Mouse (Mus musculus): ENCODE results near the gene Gm20388. TPM values are rescaled to one million over a fixed set of nuclear protein-coding genes. Genes with fewer than 3 reads are reported as not detected.

Gm20388 gene
- polyA plus RNA-seq, 1 experiment from 2014 or later: 5.5 TPM

DNA sequence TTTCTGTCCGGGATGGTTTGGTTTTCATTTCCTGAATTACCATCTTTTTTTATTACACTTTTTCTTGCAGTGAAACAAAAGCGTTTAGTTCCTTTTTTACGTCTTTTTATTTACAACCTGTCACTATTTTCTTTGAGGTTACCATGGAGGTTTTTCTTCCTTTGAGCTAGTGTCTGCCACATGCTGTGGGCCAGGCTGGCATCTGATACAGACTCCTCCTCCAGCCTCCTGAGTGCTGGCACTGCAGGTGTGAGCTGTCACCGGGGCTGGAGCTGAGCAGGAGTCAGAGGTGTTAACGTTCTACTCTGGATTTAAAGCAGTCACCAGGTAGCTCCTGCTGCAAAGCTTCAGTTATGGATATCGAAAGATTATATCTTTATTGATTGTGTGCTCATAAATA lies 2962.5 kb downstream of the Gm20388 start:
- Histone ChIP-seq H3K36me3 (no peaks in the 10 kb centered on the region), H3K9me3 (no peaks in the 10 kb centered on the region), H3K9ac (no peak overlapping the region), H3K27ac (no peak overlapping the region), H3K4me3 (no peak overlapping the region), H3K4me1 (peaks cover 6% of the 10 kb centered on the region; the same call in 1 of the 2 replicates), H3K27me3 (no peaks in the 10 kb centered on the region), H3K4me2 (no peak overlapping the region)
- no peak for ATAC-seq (ENCODE audit: borderline replicate concordance, extremely low read depth, low FRiP score, low TSS enrichment)
- 41% methylated on average over 6 of the region's 6 CpGs for WGBS

DNA sequence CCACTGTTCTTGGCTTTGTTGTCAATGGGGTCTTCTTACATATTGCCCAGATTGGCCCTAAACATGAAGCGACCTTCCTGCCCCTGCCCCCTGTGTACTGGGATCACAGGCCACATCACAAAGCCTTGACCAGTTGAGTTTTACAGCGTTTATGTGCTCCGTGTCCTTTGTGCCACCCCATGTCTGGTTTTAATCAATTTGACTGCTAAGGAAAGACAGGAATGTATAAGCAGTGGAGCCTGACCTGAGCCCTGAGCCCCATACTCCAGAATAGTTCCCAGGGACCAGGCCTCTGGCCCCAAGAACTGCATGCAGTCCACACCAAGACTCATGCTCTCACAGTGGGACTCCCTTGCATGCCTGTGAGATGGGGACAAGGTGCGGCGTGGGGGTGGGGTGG lies 2964.5 kb downstream of the Gm20388 start:
- H3K4me2 ChIP-seq: no peak overlapping the region
- no peaks in the 10 kb centered on the region for H3K9me3 ChIP-seq
- H3K27me3 ChIP-seq: no peaks in the 10 kb centered on the region
- no peak overlapping the region for H3K27ac ChIP-seq
- H3K4me1 ChIP-seq: peaks cover 5% of the 10 kb centered on the region; the same call in 1 of the 2 replicates
- WGBS: 62% methylated on average over 5 of the region's 5 CpGs
- H3K36me3 ChIP-seq: no peaks in the 10 kb centered on the region
- no peak for ATAC-seq (ENCODE audit: borderline replicate concordance, extremely low read depth, low FRiP score, low TSS enrichment)
- no peak overlapping the region for H3K4me3 ChIP-seq
- H3K9ac ChIP-seq: no peak overlapping the region

DNA sequence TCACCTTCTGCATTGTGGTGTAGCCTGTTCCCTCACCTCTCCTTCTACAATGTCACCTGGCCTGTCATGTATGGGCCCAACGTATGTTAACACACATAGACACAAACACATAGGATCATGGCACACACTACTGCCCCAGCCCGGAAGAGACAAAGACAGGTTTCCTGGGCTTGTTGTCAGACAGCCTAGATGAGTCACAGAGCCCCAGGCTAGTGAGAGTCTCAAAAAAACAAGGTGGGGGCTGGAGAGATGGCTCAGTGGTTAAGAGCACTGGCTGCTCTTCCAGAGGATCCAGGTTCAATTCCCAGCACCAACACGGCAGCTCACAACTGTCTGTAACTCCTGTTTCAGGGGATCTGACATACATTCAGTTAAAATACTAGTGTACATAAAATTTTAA lies 2967.6 kb downstream of the Gm20388 start:
- 84% methylated on average over 3 of the region's 3 CpGs for WGBS
- Histone ChIP-seq H3K27ac (no peak overlapping the region), H3K4me2 (no peak overlapping the region), H3K27me3 (no peaks in the 10 kb centered on the region), H3K9me3 (no peaks in the 10 kb centered on the region), H3K4me1 (no peaks in the 10 kb centered on the region), H3K36me3 (peaks cover 11% of the 10 kb centered on the region; the same call in 1 of the 2 replicates), H3K9ac (no peak overlapping the region), H3K4me3 (no peak overlapping the region)
- no peak for ATAC-seq (ENCODE audit: borderline replicate concordance, extremely low read depth, low FRiP score, low TSS enrichment)

DNA sequence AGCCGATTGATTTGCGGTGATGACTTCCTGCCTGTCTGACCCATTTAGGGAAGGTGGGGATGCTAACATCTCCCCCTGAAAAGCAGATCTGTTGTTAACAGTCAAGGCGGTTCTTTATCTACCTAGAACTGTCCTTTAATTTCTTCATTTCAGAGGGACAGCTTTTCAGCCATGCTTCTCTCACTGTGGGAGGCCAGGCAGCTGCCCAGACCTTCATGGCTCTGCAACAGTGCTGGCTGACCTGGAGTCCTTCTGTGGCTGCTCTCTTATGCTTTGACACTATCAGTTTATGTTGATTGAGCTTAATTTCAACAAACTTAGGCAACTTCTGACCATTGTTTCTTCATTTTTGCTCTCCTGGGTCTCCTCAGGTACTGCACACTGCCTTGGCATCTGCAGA lies 2969.7 kb downstream of the Gm20388 start:
- Histone ChIP-seq H3K9ac (no peak overlapping the region), H3K9me3 (no peaks in the 10 kb centered on the region), H3K27ac (no peak overlapping the region), H3K4me1 (no peaks in the 10 kb centered on the region), H3K4me2 (no peak overlapping the region), H3K27me3 (no peaks in the 10 kb centered on the region), H3K36me3 (peaks cover 30% of the 10 kb centered on the region), H3K4me3 (no peak overlapping the region)
- WGBS: 28% methylated on average over 3 of the region's 3 CpGs
- ATAC-seq (ENCODE audit: borderline replicate concordance, extremely low read depth, low FRiP score, low TSS enrichment): no peak

DNA sequence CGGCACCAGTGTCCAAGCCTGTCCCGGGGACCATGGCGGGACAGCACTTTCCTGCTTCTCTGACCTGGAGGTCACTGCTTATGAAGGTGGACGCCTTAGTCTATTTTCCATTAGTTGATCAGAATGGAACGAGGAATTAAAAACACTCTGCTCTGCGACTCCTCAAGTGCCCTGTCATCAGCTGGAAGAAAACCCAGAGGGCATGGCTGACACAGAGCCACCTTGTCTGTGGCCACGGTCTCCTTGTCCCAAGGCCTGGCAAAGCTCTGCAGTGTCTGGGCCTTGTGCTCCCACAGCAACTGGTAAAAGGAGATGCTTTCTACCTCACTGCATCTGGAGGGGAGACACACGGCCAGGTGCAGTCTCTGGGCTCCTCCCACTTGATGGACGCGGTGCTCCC lies 2973.0 kb downstream of the Gm20388 start:
- H3K27me3 ChIP-seq: no peaks in the 10 kb centered on the region
- no peak overlapping the region for H3K4me3 ChIP-seq
- H3K4me1 ChIP-seq: no peaks in the 10 kb centered on the region
- H3K36me3 ChIP-seq: peaks cover 64% of the 10 kb centered on the region
- H3K9ac ChIP-seq: no peak overlapping the region
- 82% methylated on average over 10 of the region's 10 CpGs for WGBS
- no peak for ATAC-seq (ENCODE audit: borderline replicate concordance, extremely low read depth, low FRiP score, low TSS enrichment)
- H3K4me2 ChIP-seq: no peak overlapping the region
- H3K9me3 ChIP-seq: no peaks in the 10 kb centered on the region
- no peak overlapping the region for H3K27ac ChIP-seq

DNA sequence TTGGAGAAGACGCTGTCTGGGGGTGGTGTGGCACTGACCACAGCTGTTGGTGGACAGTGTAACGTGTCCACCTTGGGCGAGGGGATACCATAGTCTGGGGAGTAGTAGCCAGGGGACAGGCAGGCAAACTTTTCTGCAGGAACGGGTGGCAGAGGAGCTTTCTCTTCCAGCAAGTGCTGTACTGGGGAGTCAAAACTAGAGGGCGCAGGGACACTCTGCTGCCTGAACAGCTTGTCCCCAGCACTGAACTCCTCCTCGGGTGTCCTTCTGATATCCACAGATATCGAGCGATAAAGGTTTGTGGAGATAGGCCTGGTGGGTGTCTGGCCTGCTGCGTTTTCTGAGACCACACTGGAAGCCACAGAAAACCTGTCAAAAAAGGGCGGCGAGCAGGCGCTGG lies 2980.8 kb downstream of the Gm20388 start:
- H3K4me2 ChIP-seq: no peak overlapping the region
- peaks cover 96% of the 10 kb centered on the region for H3K36me3 ChIP-seq
- no peak overlapping the region for H3K9ac ChIP-seq
- no peak overlapping the region for H3K27ac ChIP-seq
- no peak for ATAC-seq (ENCODE audit: borderline replicate concordance, extremely low read depth, low FRiP score, low TSS enrichment)
- H3K27me3 ChIP-seq: no peaks in the 10 kb centered on the region
- H3K4me3 ChIP-seq: no peak overlapping the region
- no peaks in the 10 kb centered on the region for H3K4me1 ChIP-seq
- no peaks in the 10 kb centered on the region for H3K9me3 ChIP-seq
- 81% methylated on average over 12 of the region's 12 CpGs for WGBS

DNA sequence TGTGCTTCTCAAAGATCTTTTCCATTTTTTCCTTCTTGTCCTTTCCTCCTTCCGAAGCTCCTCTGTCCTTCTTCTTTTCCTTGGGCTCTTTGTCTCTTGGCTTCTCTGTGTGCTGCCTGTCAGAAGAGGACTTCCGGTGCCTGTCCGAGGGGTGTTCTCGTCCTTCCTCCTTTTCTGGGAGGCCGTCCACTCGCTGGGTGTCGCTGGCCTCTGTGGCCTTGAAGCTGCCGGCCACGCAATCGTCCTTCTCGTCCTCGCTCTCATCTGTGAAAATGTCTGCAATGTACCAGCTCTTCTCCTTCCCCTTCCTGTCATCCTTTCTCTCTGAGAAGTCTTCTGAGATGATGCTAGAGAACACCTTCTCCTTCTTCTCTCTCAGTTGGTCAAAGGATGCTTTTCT lies 2982.8 kb downstream of the Gm20388 start:
- Histone ChIP-seq H3K27ac (no peak overlapping the region), H3K36me3 (peaks cover 96% of the 10 kb centered on the region), H3K9ac (no peak overlapping the region), H3K9me3 (no peaks in the 10 kb centered on the region), H3K27me3 (no peaks in the 10 kb centered on the region), H3K4me1 (no peaks in the 10 kb centered on the region), H3K4me3 (no peak overlapping the region), H3K4me2 (no peak overlapping the region)
- ATAC-seq (ENCODE audit: borderline replicate concordance, extremely low read depth, low FRiP score, low TSS enrichment): no peak
- WGBS: 78% methylated on average over 12 of the region's 12 CpGs

DNA sequence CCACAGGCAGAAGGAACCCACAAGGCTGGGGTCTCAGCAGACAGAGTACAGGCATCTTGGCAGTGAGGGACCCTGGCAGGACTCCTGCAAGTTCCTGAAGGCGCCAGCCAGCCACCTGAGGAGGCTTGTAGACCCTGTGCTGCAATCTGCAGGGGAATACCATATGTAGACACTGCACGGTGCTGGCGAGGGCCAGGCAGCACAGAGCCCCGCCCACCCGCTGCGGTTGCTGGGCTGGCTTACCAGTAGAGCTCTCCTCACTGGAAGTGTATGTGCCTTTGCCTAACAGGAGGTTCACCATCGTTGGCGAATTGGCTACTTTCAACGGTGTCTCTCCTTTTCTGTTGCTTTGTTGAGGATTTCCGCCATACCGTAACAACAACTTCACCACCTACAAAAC lies 2985.7 kb downstream of the Gm20388 start:
- Histone ChIP-seq H3K4me1 (no peaks in the 10 kb centered on the region), H3K27me3 (no peaks in the 10 kb centered on the region), H3K36me3 (peaks cover 83% of the 10 kb centered on the region), H3K4me3 (no peak overlapping the region), H3K27ac (no peak overlapping the region), H3K9me3 (no peaks in the 10 kb centered on the region), H3K9ac (no peak overlapping the region), H3K4me2 (no peak overlapping the region)
- ATAC-seq (ENCODE audit: borderline replicate concordance, extremely low read depth, low FRiP score, low TSS enrichment): no peak
- WGBS: 93% methylated on average over 11 of the region's 11 CpGs

DNA sequence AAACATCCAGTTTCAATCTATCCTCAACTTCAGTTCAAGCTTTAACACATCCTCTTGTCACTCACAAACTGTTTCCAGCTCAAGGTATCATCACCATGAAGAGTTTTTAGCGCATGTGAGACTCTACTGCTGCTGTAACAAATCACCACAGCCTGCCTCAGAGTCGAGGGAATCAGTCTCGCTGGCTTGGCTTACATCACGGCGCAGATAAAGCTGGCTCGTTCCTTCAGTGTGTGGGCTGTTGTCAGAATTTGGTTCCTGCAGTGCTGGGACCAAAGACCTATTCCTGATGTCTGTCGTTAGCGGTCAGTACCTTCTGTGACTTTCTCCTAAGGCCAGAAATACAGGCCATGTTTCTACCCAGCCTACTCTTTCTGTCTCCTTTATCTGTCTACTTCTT lies 2986.6 kb downstream of the Gm20388 start:
- no peak overlapping the region for H3K27ac ChIP-seq
- H3K27me3 ChIP-seq: no peaks in the 10 kb centered on the region
- no peak overlapping the region for H3K9ac ChIP-seq
- H3K36me3 ChIP-seq: peaks cover 74% of the 10 kb centered on the region
- H3K4me3 ChIP-seq: no peak overlapping the region
- WGBS: 92% methylated on average over 8 of the region's 8 CpGs
- no peak for ATAC-seq (ENCODE audit: borderline replicate concordance, extremely low read depth, low FRiP score, low TSS enrichment)
- H3K4me1 ChIP-seq: no peaks in the 10 kb centered on the region
- no peak overlapping the region for H3K4me2 ChIP-seq
- no peaks in the 10 kb centered on the region for H3K9me3 ChIP-seq

DNA sequence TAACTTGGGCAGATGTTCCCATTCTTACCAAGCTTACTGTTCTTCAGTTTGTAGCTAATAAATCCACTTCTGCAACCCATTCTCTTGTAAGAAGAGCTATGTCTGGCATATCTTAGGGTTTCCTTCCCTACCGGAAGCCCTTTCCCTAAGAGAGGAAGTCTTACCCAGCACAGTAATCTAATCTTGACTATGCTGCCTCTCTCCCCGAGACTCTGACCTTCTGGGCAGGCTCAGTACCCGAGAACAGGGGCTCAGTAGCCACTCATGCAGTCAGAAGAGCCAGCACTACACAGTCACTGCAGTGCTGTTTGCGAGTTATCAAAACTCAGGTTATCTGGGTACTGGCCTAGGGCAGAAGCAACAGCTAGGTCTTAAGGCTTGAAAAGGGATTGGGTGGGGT lies 2987.4 kb downstream of the Gm20388 start:
- ATAC-seq (ENCODE audit: borderline replicate concordance, extremely low read depth, low FRiP score, low TSS enrichment): no peak
- H3K27ac ChIP-seq: no peak overlapping the region
- no peak overlapping the region for H3K4me3 ChIP-seq
- no peaks in the 10 kb centered on the region for H3K27me3 ChIP-seq
- WGBS: 75% methylated on average over 4 of the region's 4 CpGs
- no peaks in the 10 kb centered on the region for H3K9me3 ChIP-seq
- peaks cover 66% of the 10 kb centered on the region for H3K36me3 ChIP-seq
- H3K9ac ChIP-seq: no peak overlapping the region
- no peaks in the 10 kb centered on the region for H3K4me1 ChIP-seq
- H3K4me2 ChIP-seq: no peak overlapping the region

DNA sequence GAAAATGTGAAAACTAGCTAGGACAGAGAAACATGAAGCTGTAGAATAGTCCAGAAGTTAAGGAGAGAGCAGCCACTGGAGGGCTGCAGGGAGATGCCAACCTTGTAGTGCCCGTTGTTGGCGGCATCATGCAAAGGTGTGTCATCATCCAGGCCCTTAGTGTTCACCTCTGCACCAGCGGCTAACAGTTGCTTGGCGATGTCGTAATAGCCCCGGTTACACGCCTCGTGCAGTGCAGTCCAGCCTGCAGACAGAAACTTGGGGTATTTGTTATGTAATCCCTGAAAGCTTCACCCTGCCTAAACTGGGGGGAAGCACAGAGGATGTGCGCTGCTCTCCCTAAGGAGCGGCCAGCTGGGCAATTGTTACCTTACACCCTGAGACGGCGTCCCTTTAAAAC lies 2987.8 kb downstream of the Gm20388 start:
- Histone ChIP-seq H3K36me3 (peaks cover 62% of the 10 kb centered on the region), H3K27ac (no peak overlapping the region), H3K9ac (no peak overlapping the region), H3K4me3 (no peak overlapping the region), H3K27me3 (no peaks in the 10 kb centered on the region), H3K4me1 (no peaks in the 10 kb centered on the region), H3K9me3 (no peaks in the 10 kb centered on the region), H3K4me2 (no peak overlapping the region)
- no peak for ATAC-seq (ENCODE audit: borderline replicate concordance, extremely low read depth, low FRiP score, low TSS enrichment)
- 93% methylated on average over 12 of the region's 12 CpGs for WGBS

DNA sequence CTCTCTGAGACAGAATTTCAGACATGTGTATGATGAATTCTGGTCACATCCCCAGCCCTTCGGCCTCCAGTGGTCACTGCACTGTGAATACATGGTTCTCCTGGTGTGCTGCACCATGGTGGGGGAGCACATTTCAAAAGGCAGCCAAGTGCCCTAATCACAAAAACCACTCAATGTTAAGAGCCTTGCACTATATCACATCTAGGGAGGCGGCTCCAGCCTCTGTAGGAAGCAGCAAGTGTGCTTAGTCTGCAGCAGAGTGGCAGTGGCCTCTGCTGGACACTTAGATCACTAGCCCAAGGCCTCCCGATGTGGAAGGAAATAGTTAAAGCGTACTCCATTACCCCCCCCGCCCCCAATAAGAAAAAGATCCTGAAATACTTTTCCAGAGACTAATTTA lies 2988.4 kb downstream of the Gm20388 start:
- peaks cover 56% of the 10 kb centered on the region for H3K36me3 ChIP-seq
- no peak overlapping the region for H3K4me2 ChIP-seq
- ATAC-seq (ENCODE audit: borderline replicate concordance, extremely low read depth, low FRiP score, low TSS enrichment): no peak
- no peak overlapping the region for H3K9ac ChIP-seq
- H3K9me3 ChIP-seq: no peaks in the 10 kb centered on the region
- H3K27me3 ChIP-seq: no peaks in the 10 kb centered on the region
- no peaks in the 10 kb centered on the region for H3K4me1 ChIP-seq
- H3K4me3 ChIP-seq: no peak overlapping the region
- WGBS: 67% methylated on average over 5 of the region's 5 CpGs
- H3K27ac ChIP-seq: no peak overlapping the region

DNA sequence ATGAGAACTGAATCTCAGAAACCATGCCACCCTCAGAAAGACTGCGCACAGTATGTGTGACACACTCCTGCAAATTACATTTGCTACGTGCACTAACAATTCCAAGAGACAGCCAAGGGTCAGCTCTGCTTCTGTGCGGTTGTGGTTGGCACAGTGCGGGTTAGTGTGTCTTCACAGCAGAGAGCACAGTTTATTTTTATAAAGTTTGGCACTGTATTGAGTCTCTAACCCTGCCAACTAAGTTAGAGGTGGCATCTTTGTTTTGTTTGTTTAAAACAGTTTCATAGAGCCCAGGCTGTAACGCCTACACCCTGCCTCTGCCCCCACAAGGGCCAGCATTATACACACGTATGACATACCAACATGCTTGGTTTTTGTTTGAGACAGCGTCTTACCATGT lies 2990.8 kb downstream of the Gm20388 start:
- WGBS: 78% methylated on average over 7 of the region's 7 CpGs
- no peaks in the 10 kb centered on the region for H3K27me3 ChIP-seq
- no peak overlapping the region for H3K27ac ChIP-seq
- H3K9me3 ChIP-seq: no peaks in the 10 kb centered on the region
- H3K4me2 ChIP-seq: no peak overlapping the region
- no peak overlapping the region for H3K9ac ChIP-seq
- peaks cover 32% of the 10 kb centered on the region for H3K36me3 ChIP-seq
- no peak for ATAC-seq (ENCODE audit: borderline replicate concordance, extremely low read depth, low FRiP score, low TSS enrichment)
- peaks cover 5% of the 10 kb centered on the region for H3K4me1 ChIP-seq
- no peak overlapping the region for H3K4me3 ChIP-seq

All from lung, embryonic 15.5 days (tissue).